Mouse (Mus musculus) large intestine, adult 2 months (tissue): ENCODE measurements around the gene Iqce. TPM values are rescaled to one million over a fixed set of nuclear protein-coding genes. Genes with fewer than 3 reads are reported as not detected.

Experiments used
- DNase-seq: peaks from one replicate; pipeline ENCODE4 v3.0.0-alpha.2; 2012; ENCODE audit warnings: low read depth, low spot score
- WGBS: fragments of 180-500 bp; shearing (Covaris S2); methylation state at CpG from one replicate; pipeline ENCODE4 v1.1.7; 2018; 5-methylcytosine and 5-hydroxymethylcytosine counted together
- polyA plus RNA-seq: library from polyadenylated mRNA; depleted of rRNA; stranded (reverse); fragments of >200 nt; gene quantifications from 2 replicates; pipeline ENCODE4 v1.2.3, GENCODE M21; 2012; rRNA removed

Gene Iqce
- polyA plus RNA-seq, 1 experiment, result 6.7 TPM

- 91% methylated on average over 9 of the region's 9 CpGs for WGBS
Measured at GRCm38 (mm10) chr5:140621092-140621491, 81.1 kb downstream of the Iqce start.

GRCm38 (mm10) chr5:140619895-140620736 lies 82.1 kb downstream of the Iqce start:
- DNase-seq, result no peak
- 53% methylated on average over 7 of the region's 7 CpGs for WGBS

More at GRCm38 (mm10) chr5:140621092-140621491, 81.1 kb downstream of the Iqce start:
- DNase-seq, result no peak

GRCm38 (mm10) chr5:140619151-140619771 lies 82.9 kb downstream of the Iqce start:
- no peak for DNase-seq
- WGBS, result 16% methylated on average over 6 of the region's 6 CpGs

- DNase-seq, result no peak
- 64% methylated on average over 5 of the region's 5 CpGs for WGBS
Measured at GRCm38 (mm10) chr5:140617714-140618113, 84.5 kb downstream of the Iqce start.

- DNase-seq, result no peak
- 60% methylated on average over 9 of the region's 9 CpGs for WGBS
Measured at GRCm38 (mm10) chr5:140616691-140617090, 85.5 kb downstream of the Iqce start.

GRCm38 (mm10) chr5:140616110-140616503 lies 86.1 kb downstream of the Iqce start:
- WGBS, result 76% methylated on average over 6 of the region's 6 CpGs
- DNase-seq, result no peak

- whole genome bisulfite sequencing, result 80% methylated on average over 10 of the region's 10 CpGs
- no peak for DNase-seq
Measured at GRCm38 (mm10) chr5:140615321-140616109, 86.7 kb downstream of the Iqce start.

- 86% methylated on average over 4 of the region's 4 CpGs for WGBS
- DNase-seq, result no peak
Measured at GRCm38 (mm10) chr5:140614837-140615236, 87.3 kb downstream of the Iqce start.

GRCm38 (mm10) chr5:140614141-140614540 lies 88.0 kb downstream of the Iqce start:
- no peak for DNase-seq
- WGBS, result 92% methylated on average over 10 of the region's 10 CpGs

- 68% methylated on average over 18 of the region's 18 CpGs for WGBS
Measured at GRCm38 (mm10) chr5:140612191-140612590, 90.0 kb downstream of the Iqce start.

More at GRCm38 (mm10) chr5:140612191-140612590, 90.0 kb downstream of the Iqce start:
- DNase-seq, result no peak

Other genes starting within 250 kb of the Iqce start
- 13.1 and 16.8 TPM in 2 replicates for gene Chst12, start 196.8 kb downstream of the Iqce start, polyA plus RNA-seq
- gene Grifin, start 137.3 kb downstream of the Iqce start, polyA plus RNA-seq, result not detected in 2 replicates
- gene Lfng, start 95.1 kb downstream of the Iqce start, polyA plus RNA-seq, result 32.6 and 32.8 TPM in 2 replicates
- 40.8 and 52.7 TPM in 2 replicates for gene Ttyh3, start 53.3 kb downstream of the Iqce start, polyA plus RNA-seq
- gene Brat1, start 2.6 kb upstream of the Iqce start, polyA plus RNA-seq, result 11.0 and 16.6 TPM in 2 replicates
- gene Amz1, start 21.7 kb upstream of the Iqce start, polyA plus RNA-seq, result 3.7 and 4.2 TPM in 2 replicates
- gene Gna12, start 128.1 kb upstream of the Iqce start, polyA plus RNA-seq, result 35.9 and 37.1 TPM in 2 replicates